In genomic region chr17:10434867-10435266, GRCm38 (mm10) we compare ENCODE assay signal across 22 mouse cellular contexts.
A peak's percentile ranks its signal among the peaks of the same experiment; 100 is the strongest.
DNase-seq lines count a peak whose midpoint lies in the region; TF ChIP-seq lines count a peak whose summit lies in the region.
"Had no signal": no experiment of that assay in that cellular context is flagged by ENCODE, and none has a peak within 500 bp of the region (broad histone marks: within the 10 kb centered on the region; RNA-seq: fewer than 3 reads in every experiment).

No protein-coding gene starts in this region.

- no peak for DNase-seq in heart, embryonic 10.5 days (ENCODE audit: low spot score)
- DNase-seq in heart, postnatal 25 days (ENCODE audit: low spot score), result no peak
- peak; percentile 56 for DNase-seq in ES-CJ7 (ENCODE audit: low read depth, low spot score)
- DNase-seq in cerebellum, postnatal 36 days, result no peak
- no peak for DNase-seq in left cerebral cortex, adult 2 months (ENCODE audit: extremely low spot score in 1 of 2, low spot score in 2 of 2)
- DNase-seq: adrenal gland, adult 8-10 months; adrenal gland, postnatal 25 days; B cell, adult 2 months; cerebellum, adult 11-12 months; cerebellum, adult 8-10 months; cerebellum, postnatal 10 days; gastrocnemius, postnatal 10 days; gastrocnemius, postnatal 36 days; heart, adult 2 months; heart, postnatal 36 days; kidney, adult 2 months had no signal

- intact Hi-C loops in heart, postnatal 25 days (cut with DNase I), result no loop called here
- intact Hi-C loops in left cerebral cortex, adult 2 months (cut with DNase I), result no loop called here

- H3K27me3 ChIP-seq in heart, embryonic 10.5 days (ENCODE audit: insufficient read depth, poor library complexity, severe bottlenecking), result no peaks in the 10 kb centered on the region
- no peaks in the 10 kb centered on the region for H3K27me3 ChIP-seq in E14TG2a.4 (ENCODE audit: insufficient read depth, low read length)
- H3K27me3 ChIP-seq: CH12.LX; forebrain, embryonic 15.5 days had no signal

- H3K9me3 ChIP-seq in heart, embryonic 10.5 days, result no peaks in the 10 kb centered on the region
- no peaks in the 10 kb centered on the region for H3K9me3 ChIP-seq in E14TG2a.4 (ENCODE audit: low read length)
- H3K9me3 ChIP-seq: forebrain, embryonic 12.5 days; forebrain, embryonic 15.5 days; hindbrain, embryonic 10.5 days had no signal

- no peak for TF ChIP-seq CTCF in E14TG2a.4 (conservative IDR thresholded peaks at IDR 0.05; ENCODE audit: low read length)
- TF ChIP-seq CTCF in left cerebral cortex, adult 2 months (IDR thresholded peaks at IDR 0.05), result no peak

- WGBS in heart, embryonic 10.5 days, result 37% methylated on average over 1 of the region's 1 CpGs

- H3K4me3 ChIP-seq in heart, embryonic 10.5 days, result no peak overlapping the region
- peak overlapping the region; percentile 43; the same call in 1 of the 2 replicates for H3K4me3 ChIP-seq in E14TG2a.4 (replicated peaks; ENCODE audit: low read length)
- H3K4me3 ChIP-seq in left cerebral cortex, adult 2 months, result no peak overlapping the region
- H3K4me3 ChIP-seq: forebrain, embryonic 12.5 days; forebrain, embryonic 15.5 days; heart, adult 2 months; hindbrain, embryonic 10.5 days had no signal

- H3K4me1 ChIP-seq in heart, embryonic 10.5 days, result peaks cover 20% of the 10 kb centered on the region
- peaks cover 83% of the 10 kb centered on the region for H3K4me1 ChIP-seq in E14TG2a.4 (replicated peaks; ENCODE audit: low read depth, low read length)

- peak overlapping the region; percentile 56; the same call in 1 of the 2 replicates for H3K27ac ChIP-seq in heart, embryonic 10.5 days
- H3K27ac ChIP-seq in left cerebral cortex, adult 2 months, result no peak overlapping the region
- H3K27ac ChIP-seq: forebrain, embryonic 12.5 days; forebrain, embryonic 15.5 days; heart, adult 2 months; hindbrain, embryonic 10.5 days; hindbrain, embryonic 14.5 days had no signal

- H3K36me3 ChIP-seq in heart, embryonic 10.5 days, result no peaks in the 10 kb centered on the region
- no peaks in the 10 kb centered on the region for H3K36me3 ChIP-seq in E14TG2a.4 (ENCODE audit: insufficient read depth, low read length)
- H3K36me3 ChIP-seq: forebrain, embryonic 12.5 days; forebrain, embryonic 15.5 days; hindbrain, embryonic 10.5 days had no signal
